Mouse (Mus musculus): ENCODE measurements around the gene B2m.
"Not testable (repeated sequence)": the region's sequence is repeated elsewhere in the genome, so short reads cannot be mapped to it uniquely, and the experiment has no call there.

Gene B2m

GRCm38 (mm10) chr2:122147508-122148241 lies at the start of gene B2m:
B2m (plus strand) TSS chr2:122147686.
- DNase-seq, result peak; percentile 96

DNA sequence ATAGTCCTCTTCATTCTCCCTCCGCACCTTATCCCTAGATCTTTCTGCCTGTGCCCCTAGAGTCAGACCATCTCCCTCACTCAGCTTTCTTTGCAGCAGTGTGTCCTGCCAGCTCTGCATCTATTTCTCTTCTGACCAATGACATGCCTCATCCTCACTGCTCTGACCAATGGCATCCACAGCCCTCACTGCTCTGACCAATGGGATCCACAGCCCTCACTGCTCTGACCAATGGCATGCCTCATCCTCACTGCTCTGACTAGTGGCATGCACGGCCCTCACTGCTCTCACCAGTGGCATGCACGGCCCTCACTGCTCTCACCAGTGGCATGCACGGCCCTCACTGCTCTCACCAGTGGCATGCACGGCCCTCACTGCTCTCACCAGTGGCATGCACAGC lies 49.8 kb upstream of the B2m start:
- not testable (repeated sequence) for DNase-seq

- DNase-seq, result peak; percentile 28
These were observed 45.4 kb upstream of the B2m start for GRCm38 (mm10) chr2:122102070-122102469.

- peak; percentile 31 for DNase-seq
These were observed 39.4 kb upstream of the B2m start for GRCm38 (mm10) chr2:122108101-122108500.

- DNase-seq, result no peak
These were observed 37.8 kb upstream of the B2m start for GRCm38 (mm10) chr2:122109714-122110113.

DNA sequence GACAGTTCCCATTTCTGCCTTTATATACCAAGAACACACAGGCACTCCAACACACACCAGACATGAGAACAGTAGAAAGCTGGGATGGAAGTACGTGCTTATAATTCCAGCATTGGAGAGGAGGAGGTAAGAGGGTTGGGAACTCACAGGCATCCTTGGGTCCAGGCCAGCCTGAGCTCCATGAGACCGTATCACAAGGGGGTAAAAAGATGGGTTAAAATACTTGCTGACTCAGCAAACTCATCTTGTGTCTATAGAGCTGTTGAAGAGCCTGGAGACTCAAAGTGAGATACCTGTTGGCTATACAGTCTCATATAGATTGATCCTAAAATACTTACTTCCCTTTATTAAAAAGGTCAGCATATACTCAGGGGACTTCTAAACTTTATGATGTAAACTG lies 30.6 kb upstream of the B2m start:
- no peak for DNase-seq

- DNase-seq, result peak; percentile 99
These were observed 29.2 kb upstream of the B2m start, which contains the start of gene Spg11 for GRCm38 (mm10) chr2:122117961-122118958. Spg11 (minus strand) TSS chr2:122118386.

GRCm38 (mm10) chr2:122125680-122126572 lies 21.6 kb upstream of the B2m start:
- no peak for DNase-seq

GRCm38 (mm10) chr2:122126765-122127347 lies 20.6 kb upstream of the B2m start:
- no peak for DNase-seq

DNA sequence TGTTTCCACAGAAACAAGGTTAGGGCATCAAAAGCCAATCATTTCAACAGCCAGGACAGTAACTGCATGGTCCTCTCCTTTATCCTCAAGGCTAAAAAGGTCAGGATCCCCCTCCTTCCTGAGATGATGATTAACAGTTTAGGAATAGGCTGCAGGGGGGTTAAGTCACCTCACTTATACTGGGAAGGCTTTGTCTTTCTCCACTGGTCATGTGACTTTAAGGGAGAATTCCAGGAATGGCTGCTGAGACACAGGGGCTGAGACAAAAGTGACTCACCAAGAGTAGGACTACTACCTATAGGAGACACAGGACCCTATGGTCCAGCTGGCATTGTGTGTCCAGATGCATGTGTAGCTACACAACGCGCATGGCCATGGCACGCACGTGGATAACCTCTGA lies 19.9 kb upstream of the B2m start:
- no peak for DNase-seq

GRCm38 (mm10) chr2:122132078-122132477 lies 15.4 kb upstream of the B2m start:
- no peak for DNase-seq

GRCm38 (mm10) chr2:122132618-122133017 lies 14.9 kb upstream of the B2m start:
- DNase-seq, result no peak

DNA sequence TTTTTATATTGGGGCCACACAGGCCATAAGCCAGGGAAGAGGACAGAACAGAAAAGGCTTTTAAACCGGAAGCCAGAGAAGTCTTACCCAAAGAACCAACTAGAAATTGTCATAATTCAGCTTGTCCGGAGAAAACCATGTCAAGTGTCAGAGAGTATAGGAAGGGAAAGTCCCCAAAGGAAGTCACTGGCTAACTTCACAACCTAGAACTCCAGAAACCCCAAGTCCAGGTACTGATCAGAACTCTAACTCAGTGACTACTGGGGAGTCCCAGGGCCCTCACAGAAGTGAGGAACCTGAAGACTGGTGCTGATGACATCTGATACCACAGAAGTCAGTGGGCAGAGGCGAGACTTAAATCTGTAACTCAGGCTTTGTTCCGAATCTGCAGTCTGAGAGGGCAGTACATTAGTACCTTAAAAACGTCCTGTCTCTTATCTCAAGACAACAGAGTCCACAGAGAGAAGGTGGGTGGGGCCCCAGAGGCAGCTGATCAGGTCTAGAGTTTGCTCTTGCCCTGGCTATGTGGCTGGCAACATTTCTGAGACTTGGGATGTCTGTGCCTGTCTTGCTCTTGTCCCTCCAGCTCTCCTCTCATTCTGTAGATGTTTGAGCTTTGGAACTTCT lies 9.5 kb upstream of the B2m start:
- no peak for DNase-seq

DNA sequence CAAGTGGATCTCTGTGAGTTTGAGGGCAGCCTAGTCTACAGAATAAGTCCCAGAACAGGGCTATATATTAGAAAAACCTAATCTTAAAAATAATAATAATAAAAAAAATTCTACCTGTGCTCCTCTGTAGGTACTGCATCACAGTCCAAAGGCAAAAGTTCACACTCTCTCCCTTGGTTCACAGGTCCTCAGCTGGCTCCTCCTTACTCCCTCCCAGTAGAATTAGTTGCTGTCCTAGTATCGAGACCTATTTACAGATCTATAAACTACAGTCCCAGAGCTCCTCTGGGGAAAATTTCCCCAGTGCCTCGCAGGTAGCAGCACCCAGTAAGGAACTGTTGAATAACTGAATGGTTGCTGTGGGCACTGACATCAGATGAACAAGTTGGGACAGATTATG lies 6.7 kb upstream of the B2m start:
- DNase-seq, result no peak

- DNase-seq, result no peak
These were observed 6.0 kb upstream of the B2m start for GRCm38 (mm10) chr2:122141332-122141967.

- DNase-seq, result no peak
These were observed 4.4 kb upstream of the B2m start for GRCm38 (mm10) chr2:122143111-122143510.

- no peak for DNase-seq
These were observed 1.7 kb upstream of the B2m start for GRCm38 (mm10) chr2:122145756-122146155.

GRCm38 (mm10) chr2:122146687-122147086 lies 799 bp upstream of the B2m start:
- DNase-seq, result peak; percentile 30

- peak; percentile 89 for DNase-seq
These were observed 894 bp downstream of the B2m start for GRCm38 (mm10) chr2:122148242-122148917.

DNA sequence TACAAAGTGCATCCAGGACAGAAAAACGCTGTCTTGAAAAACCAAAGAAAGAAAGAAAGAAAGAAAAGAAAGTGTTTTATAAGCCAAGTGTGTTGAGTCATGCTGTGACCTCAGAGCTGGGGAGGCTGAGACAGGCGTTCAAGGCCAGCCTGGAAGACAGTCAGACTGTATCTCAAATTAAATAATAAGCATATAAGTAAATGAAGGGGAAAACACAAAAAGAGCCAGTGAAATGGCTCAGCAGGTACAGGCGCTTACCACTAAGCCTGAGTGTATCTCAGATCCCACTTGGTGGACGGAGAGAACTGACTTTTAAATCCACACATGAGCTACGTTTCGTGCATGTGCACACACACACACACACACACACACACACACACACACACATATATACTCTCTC lies 1.8 kb downstream of the B2m start:
- DNase-seq, result no peak

DNA sequence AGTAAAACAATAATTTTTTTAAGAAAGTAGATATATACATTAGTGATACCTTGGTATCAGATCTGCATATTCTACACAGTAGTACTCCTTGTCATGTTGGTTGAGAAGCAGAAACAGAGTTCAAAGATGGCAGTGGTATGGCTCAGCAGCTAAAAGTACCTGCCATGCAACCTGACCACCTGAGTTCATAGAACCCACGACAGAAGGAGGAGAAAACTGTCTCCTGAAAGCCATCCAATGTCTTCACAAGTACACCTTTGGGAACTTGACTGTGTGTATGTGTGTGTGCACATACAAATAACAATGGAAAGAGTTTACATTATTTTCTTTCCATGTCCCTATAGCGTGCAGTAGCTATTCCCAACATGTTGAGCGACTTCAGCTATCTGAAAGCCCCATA lies 2.2 kb downstream of the B2m start:
- DNase-seq, result no peak

All from kidney, postnatal 10 days (tissue).